Mouse (Mus musculus) CH12.LX (cell line): ENCODE data around the gene Vav2. TPM values are rescaled to one million over a fixed set of nuclear protein-coding genes. Genes with fewer than 3 reads are reported as not detected.
A peak's percentile ranks its signal among the peaks of the same experiment; 100 is the strongest.

ENCODE experiments used
- DNase-seq: peaks from one replicate; pipeline ENCODE4 v3.0.0-alpha.2; 2013; ENCODE audit errors: extremely low read depth
- H3K27ac ChIP-seq: 2 replicates; pipeline ENCODE4 v1.5.1; 2012; ENCODE audit warnings: low read depth, mild to moderate bottlenecking, control low read depth, moderate library complexity; ENCODE audit not compliant: insufficient read depth
- H3K27me3 ChIP-seq: replicated peaks from 2 replicates; pipeline ENCODE3; 2012; ENCODE audit warnings: inconsistent platforms
- H3K36me3 ChIP-seq, 2 experiments: replicated peaks in 1 of 2; 2 replicates each; pipeline versions ENCODE3 to v1.6.1; 2012; ENCODE audit warnings: inconsistent platforms in 1 of 2, low read length in 1 of 2, mild to moderate bottlenecking in 1 of 2, mixed read lengths in 1 of 2, moderate library complexity in 1 of 2; ENCODE audit not compliant: control insufficient read depth in 1 of 2, insufficient read depth in 1 of 2
- H3K4me1 ChIP-seq, 2 experiments: 2 replicates each; pipeline ENCODE4 v1.6.1; 2012; ENCODE audit warnings: inconsistent platforms in 1 of 2, moderate library complexity in 1 of 2; ENCODE audit not compliant: insufficient read depth in 2 of 2, control insufficient read depth in 1 of 2
- H3K4me2 ChIP-seq: 2 replicates; pipeline ENCODE4 v1.6.1; 2012; ENCODE audit warnings: low read depth, mild to moderate bottlenecking, control low read depth; ENCODE audit not compliant: poor library complexity, insufficient read depth, severe bottlenecking
- H3K4me3 ChIP-seq, 3 experiments: fragments of 150-350 bp in 1 of 3; sonication (generic) in 1 of 3; replicated peaks in 1 of 3; 2 replicates each; pipeline versions ENCODE3 to v1.5.1; 2011 to 2012; ENCODE audit warnings: low read depth in 2 of 3, low read length in 2 of 3, mild to moderate bottlenecking in 2 of 3, moderate library complexity in 2 of 3, control low read depth in 1 of 3, improper control_type of control experiment in 1 of 3, inconsistent platforms in 1 of 3, mixed read lengths in 1 of 3; ENCODE audit not compliant: poor library complexity in 1 of 3
- H3K79me2 ChIP-seq: replicated peaks from 2 replicates; pipeline ENCODE4 v1.6.1; 2012; ENCODE audit warnings: mild to moderate bottlenecking, moderate library complexity; ENCODE audit not compliant: control insufficient read depth, poor library complexity, insufficient read depth, severe bottlenecking; ENCODE audit errors: extremely low read depth
- H3K9ac ChIP-seq: 2 replicates; pipeline ENCODE4 v1.6.1; 2012; ENCODE audit warnings: low read depth, mild to moderate bottlenecking, control low read depth, moderate library complexity; ENCODE audit not compliant: insufficient read depth
- H3K9me3 ChIP-seq: replicated peaks from 2 replicates; pipeline ENCODE3; 2012; ENCODE audit warnings: low read length, inconsistent platforms, mixed read lengths
- BHLHE40 ChIP-seq: IDR thresholded peaks from 2 replicates; pipeline ENCODE4 v1.6.1; 2011; ENCODE audit warnings: mild to moderate bottlenecking, low read depth, low read length, improper control_type of control experiment
- CHD1 ChIP-seq: IDR thresholded peaks from 2 replicates; pipeline ENCODE4 v1.6.1; 2012; ENCODE audit warnings: low read depth, low read length, improper control_type of control experiment, inconsistent platforms
- CHD2 ChIP-seq: IDR thresholded peaks from 2 replicates; pipeline ENCODE4 v1.6.1; 2011; ENCODE audit warnings: low read length, improper control_type of control experiment
- CTCF ChIP-seq, 2 experiments: IDR thresholded peaks in 1 of 2; conservative IDR thresholded peaks in 1 of 2; 2 replicates each; pipeline ENCODE4 v1.5.1; 2011 to 2012; ENCODE audit warnings: low read depth in 2 of 2, low read length in 2 of 2, improper control_type of control experiment in 1 of 2, inconsistent platforms in 1 of 2, mild to moderate bottlenecking in 1 of 2, moderate library complexity in 1 of 2
- E2F4 ChIP-seq: IDR thresholded peaks from 2 replicates; pipeline ENCODE4 v1.6.1; 2011; ENCODE audit warnings: low read depth, low read length, improper control_type of control experiment; ENCODE audit not compliant: insufficient replicate concordance
- ELF1 ChIP-seq: IDR thresholded peaks from 2 replicates; pipeline ENCODE4 v1.6.1; 2014; ENCODE audit warnings: low read depth, mild to moderate bottlenecking, inconsistent platforms, low read length, improper control_type of control experiment
- EP300 ChIP-seq: IDR thresholded peaks from 2 replicates; pipeline ENCODE4 v1.6.1; 2011; ENCODE audit warnings: low read length, improper control_type of control experiment
- ETS1 ChIP-seq: conservative IDR thresholded peaks from 2 replicates; pipeline ENCODE4 v1.6.1; 2012; ENCODE audit warnings: low read depth, mild to moderate bottlenecking, inconsistent platforms, low read length, improper control_type of control experiment, moderate library complexity
- GABPA ChIP-seq: IDR thresholded peaks from 2 replicates; pipeline ENCODE4 v1.6.1; 2012; ENCODE audit warnings: low read depth, low read length, improper control_type of control experiment, inconsistent platforms; ENCODE audit not compliant: insufficient replicate concordance
- HCFC1 ChIP-seq: IDR thresholded peaks from 2 replicates; pipeline ENCODE4 v1.6.1; 2012; ENCODE audit warnings: low read depth, mild to moderate bottlenecking, inconsistent platforms, low read length, improper control_type of control experiment
- IRF4 ChIP-seq: IDR thresholded peaks from 2 replicates; pipeline ENCODE4 v1.6.1; 2014; ENCODE audit warnings: low read depth, mild to moderate bottlenecking, inconsistent platforms, low read length, improper control_type of control experiment
- JUN ChIP-seq: IDR thresholded peaks from 2 replicates; pipeline ENCODE4 v1.6.1; 2011; ENCODE audit warnings: low read depth, mild to moderate bottlenecking, low read length, improper control_type of control experiment, moderate library complexity; ENCODE audit not compliant: insufficient read depth
- JUND ChIP-seq: conservative IDR thresholded peaks from 2 replicates; pipeline ENCODE4 v1.6.1; 2011; ENCODE audit warnings: low read depth, low read length, improper control_type of control experiment
- KAT2A ChIP-seq: IDR thresholded peaks from 2 replicates; pipeline ENCODE4 v1.6.1; 2012; ENCODE audit warnings: low read length, improper control_type of control experiment, inconsistent platforms; ENCODE audit not compliant: insufficient replicate concordance
- MAFK ChIP-seq: IDR thresholded peaks from 2 replicates; pipeline ENCODE4 v1.6.1; 2011; ENCODE audit warnings: low read length, improper control_type of control experiment; ENCODE audit not compliant: insufficient replicate concordance
- MAX ChIP-seq: IDR thresholded peaks from 2 replicates; pipeline ENCODE4 v1.6.1; 2011; ENCODE audit warnings: low read length, improper control_type of control experiment
- MAZ ChIP-seq: IDR thresholded peaks from 2 replicates; pipeline ENCODE4 v1.6.1; 2012; ENCODE audit warnings: low read depth, mild to moderate bottlenecking, inconsistent platforms, low read length, improper control_type of control experiment, moderate library complexity
- MEF2A ChIP-seq: IDR thresholded peaks from 2 replicates; pipeline ENCODE4 v1.6.1; 2014; ENCODE audit warnings: low read depth, mild to moderate bottlenecking, inconsistent platforms, low read length, improper control_type of control experiment, borderline replicate concordance
- MXI1 ChIP-seq: IDR thresholded peaks from 2 replicates; pipeline ENCODE4 v1.6.1; 2011; ENCODE audit warnings: mild to moderate bottlenecking, low read depth, low read length, improper control_type of control experiment
- NRF1 ChIP-seq: IDR thresholded peaks from 2 replicates; pipeline ENCODE4 v1.6.1; 2014; ENCODE audit warnings: low read depth, mild to moderate bottlenecking, inconsistent platforms, low read length, improper control_type of control experiment, moderate library complexity
- PAX5 ChIP-seq: IDR thresholded peaks from 2 replicates; pipeline ENCODE4 v1.6.1; 2012; ENCODE audit warnings: low read length, inconsistent platforms, mixed read lengths
- POLR2AphosphoS2 ChIP-seq: IDR thresholded peaks from 2 replicates; pipeline ENCODE4 v1.6.1; 2011; ENCODE audit warnings: low read depth, low read length, improper control_type of control experiment
- RAD21 ChIP-seq: IDR thresholded peaks from 2 replicates; pipeline ENCODE4 v1.6.1; 2011; ENCODE audit warnings: low read depth, mild to moderate bottlenecking, low read length, improper control_type of control experiment, moderate library complexity
- RCOR1 ChIP-seq: conservative IDR thresholded peaks from 2 replicates; pipeline ENCODE4 v1.6.1; 2012; ENCODE audit warnings: low read depth, mild to moderate bottlenecking, inconsistent platforms, low read length, improper control_type of control experiment
- TBP ChIP-seq: conservative IDR thresholded peaks from 2 replicates; pipeline ENCODE4 v1.6.1; 2011; ENCODE audit warnings: low read depth, low read length, improper control_type of control experiment
- TCF12 ChIP-seq: IDR thresholded peaks from 2 replicates; pipeline ENCODE4 v1.6.1; 2014; ENCODE audit warnings: low read depth, mild to moderate bottlenecking, inconsistent platforms, low read length, improper control_type of control experiment
- UBTF ChIP-seq: IDR thresholded peaks from 2 replicates; pipeline ENCODE4 v1.6.1; 2012; ENCODE audit warnings: low read depth, mild to moderate bottlenecking, inconsistent platforms, low read length, improper control_type of control experiment, moderate library complexity
- USF1 ChIP-seq: IDR thresholded peaks from 2 replicates; pipeline ENCODE4 v1.6.1; 2014; ENCODE audit warnings: low read depth, mild to moderate bottlenecking, inconsistent platforms, low read length, improper control_type of control experiment
- USF2 ChIP-seq: conservative IDR thresholded peaks from 2 replicates; pipeline ENCODE4 v1.6.1; 2011; ENCODE audit warnings: low read depth, low read length, improper control_type of control experiment
- ZC3H11A ChIP-seq: IDR thresholded peaks from 2 replicates; pipeline ENCODE4 v1.6.1; 2012; ENCODE audit warnings: low read depth, mild to moderate bottlenecking, inconsistent platforms, low read length, improper control_type of control experiment
- ZKSCAN1 ChIP-seq: IDR thresholded peaks from 2 replicates; pipeline ENCODE4 v1.6.1; 2012; ENCODE audit warnings: low read depth, inconsistent platforms, low read length, improper control_type of control experiment, borderline replicate concordance
- ZMIZ1 ChIP-seq: IDR thresholded peaks from 2 replicates; pipeline ENCODE4 v1.6.1; 2012; ENCODE audit warnings: low read depth, mild to moderate bottlenecking, inconsistent platforms, low read length, improper control_type of control experiment
- ZNF384 ChIP-seq: IDR thresholded peaks from 2 replicates; pipeline ENCODE4 v1.6.1; 2012; ENCODE audit warnings: low read depth, low read length, improper control_type of control experiment, inconsistent platforms
- dilution Hi-C: fragments of 300-500 bp; cut with MboI; formaldehyde crosslinking; loops from 2 replicates; pipeline ENCODE4 v1.14.3; 2020; ENCODE audit warnings: low sequenced_read_pairs; ENCODE audit not compliant: extremely low pct_unique_long_range_greater_than_20kb, extremely low pct_ligation_motif_present
- in situ Hi-C: fragments of 300-500 bp; cut with MboI; formaldehyde crosslinking; loops from 3 replicates; pipeline ENCODE4 v1.14.3; 2019; ENCODE audit warnings: low sequenced_read_pairs, low pct_ligation_motif_present, low pct_unique_long_range_greater_than_20kb, mixed read lengths
- polyA plus RNA-seq: library from polyadenylated mRNA; unstranded; fragments of >175 nt; gene quantifications from 2 replicates; pipeline ENCODE4 v1.2.1, GENCODE M21; 2012; ENCODE audit warnings: low read depth; ENCODE audit not compliant: insufficient read length
- total RNA-seq, 2 experiments: library from RNA; depleted of rRNA; stranded (reverse); fragments of 300-350 nt in 1 of 2; fragments of >200 nt in 1 of 2; gene quantifications; 2 replicates each; pipeline ENCODE4 v1.2.3; 2012 to 2014

Vav2 gene
- total and polyA plus RNA-seq, 3 experiments = 31.5 to 46.8 (median 46.6) TPM

- TF ChIP-seq CHD1 (no peak), RCOR1 (no peak), JUND (no peak)
- TF ChIP-seq, all 38 proteins: peak for 5
These were observed 191.1 kb downstream of the Vav2 start (continued) for GRCm38 (mm10) chr2:27235729-27236128.

GRCm38 (mm10) chr2:27232376-27232775 is 194.5 kb downstream of the Vav2 start:
- in situ Hi-C loops = loop anchor here (5.0 to 25.0 kb wide), 3 partner anchors 155 to 570 kb away; partner anchors contain the start of genes Adamtsl2 and Lcn4
- Histone ChIP-seq H3K79me2 (no peaks in the 10 kb centered on the region), H3K4me2 (0 out of 2 replicates have a peak overlapping the region, but pooled peaks have one; percentile 17), H3K36me3 (no peaks in the 10 kb centered on the region), H3K4me1 (peaks cover 14 to 58% of the 10 kb centered on the region in 2 experiments), H3K4me3 (no peak overlapping the region), H3K27me3 (peaks cover 25% of the 10 kb centered on the region), H3K27ac (no peak overlapping the region), H3K9ac (no peak overlapping the region), H3K9me3 (no peaks in the 10 kb centered on the region)
- DNase-seq = peak; percentile 93
- TF ChIP-seq POLR2AphosphoS2 = no peak
- peak; percentile 44; the same call in 1 of the 2 replicates for TF ChIP-seq TCF12
- no peak for TF ChIP-seq TBP
- no peak for TF ChIP-seq JUND
- TF ChIP-seq CHD2 = peak; percentile 73
- no peak for TF ChIP-seq JUN
- no peak for TF ChIP-seq MXI1
- TF ChIP-seq IRF4 = peak; percentile 64
- TF ChIP-seq RCOR1 = no peak
- TF ChIP-seq MAZ = no peak
- TF ChIP-seq CHD1 = no peak
- TF ChIP-seq ZC3H11A = no peak
- TF ChIP-seq MAX = 0 out of 2 replicates have a peak, but pooled peaks have one; percentile 30
- no peak for TF ChIP-seq UBTF
- no peak for TF ChIP-seq NRF1
- no peak; the same call in 1 of the 2 replicates for TF ChIP-seq RAD21
- TF ChIP-seq KAT2A = peak; percentile 67; the same call in 1 of the 2 replicates
- no peak for TF ChIP-seq E2F4
- TF ChIP-seq USF2 = no peak
- peak; percentile 78 for TF ChIP-seq EP300
- TF ChIP-seq USF1 = no peak
- peak; percentile 80 for TF ChIP-seq MEF2A
- no peak for TF ChIP-seq CTCF (conservative IDR thresholded peaks at IDR 0.05 in 1 of 2, IDR thresholded peaks at IDR 0.05 in 1 of 2; ENCODE audit: low read depth in 2 of 2, low read length in 2 of 2)
- TF ChIP-seq ZMIZ1 = no peak
- TF ChIP-seq ZNF384 = no peak
- TF ChIP-seq ELF1 = 0 out of 2 replicates have a peak, but pooled peaks have one; percentile 16
- no peak for TF ChIP-seq GABPA
- no peak for TF ChIP-seq MAFK
- TF ChIP-seq BHLHE40 = peak; percentile 64
- TF ChIP-seq HCFC1 = no peak
- TF ChIP-seq ZKSCAN1 = no peak
- peak; percentile 67 for TF ChIP-seq ETS1
- no peak for TF ChIP-seq PAX5
- dilution Hi-C loops = no loop called here
